Mouse (Mus musculus) forebrain, postnatal 0 days (tissue): ENCODE results near the gene Tnn. TPM values are rescaled to one million over a fixed set of nuclear protein-coding genes. Genes with fewer than 3 reads are reported as not detected.
A peak's percentile ranks its signal among the peaks of the same experiment; 100 is the strongest.

Experiments
- ATAC-seq: fragments of 200-750 bp; cut with Nextera tagmentation; 2 replicates; pipeline ENCODE4 v1.8.0; 2017; ENCODE audit warnings: mild to moderate bottlenecking, moderate library complexity
- DNase-seq: peaks from one replicate; pipeline ENCODE4 v3.0.0-alpha.2; 2015
- H3K27ac ChIP-seq: fragments of 300-500 bp; sonication (generic); 2 replicates; pipeline ENCODE4 v1.5.1; 2014; ENCODE audit warnings: low read depth, mild to moderate bottlenecking, antibody characterized with exemption, low read length, moderate library complexity, mixed read lengths
- H3K27me3 ChIP-seq: fragments of 300-500 bp; sonication (generic); 2 replicates; pipeline ENCODE4 v1.6.1; 2014; ENCODE audit warnings: mild to moderate bottlenecking, low read length, mixed read lengths; ENCODE audit not compliant: insufficient read depth
- H3K36me3 ChIP-seq: fragments of 300-500 bp; sonication (generic); 2 replicates; pipeline ENCODE4 v1.6.1; 2014; ENCODE audit warnings: mild to moderate bottlenecking, moderate library complexity; ENCODE audit not compliant: insufficient read depth
- H3K4me1 ChIP-seq: fragments of 300-500 bp; sonication (generic); 2 replicates; pipeline ENCODE4 v1.6.1; 2014; ENCODE audit warnings: antibody characterized with exemption; ENCODE audit not compliant: insufficient read depth
- H3K4me2 ChIP-seq: fragments of 300-500 bp; sonication (generic); 2 replicates; pipeline ENCODE4 v1.6.1; 2014; ENCODE audit warnings: low read depth, mild to moderate bottlenecking, moderate library complexity
- H3K4me3 ChIP-seq: fragments of 300-500 bp; sonication (generic); 2 replicates; pipeline ENCODE4 v1.5.1; 2014; ENCODE audit warnings: low read depth, low read length, mixed read lengths
- H3K9ac ChIP-seq: fragments of 300-500 bp; sonication (generic); 2 replicates; pipeline ENCODE4 v1.6.1; 2014; ENCODE audit warnings: mild to moderate bottlenecking
- H3K9me3 ChIP-seq: fragments of 300-500 bp; sonication (generic); 2 replicates; pipeline ENCODE4 v1.6.1; 2016; ENCODE audit warnings: low read length
- CTCF ChIP-seq: sonication (generic); IDR thresholded peaks from 2 replicates; pipeline ENCODE4 v1.5.1; 2016; ENCODE audit warnings: antibody characterized with exemption, control low read depth, low read depth
- WGBS: fragments of 180-500 bp; shearing (Covaris S2); extraction: QIAGEN DNeasy Blood & Tissue Kit; methylation state at CpG from one replicate; pipeline ENCODE4 v1.1.7; 2014; 5-methylcytosine and 5-hydroxymethylcytosine counted together
- polyA plus RNA-seq: library from polyadenylated mRNA; unstranded; fragments of >200 nt; fragmentation: Nextera tagmentation; extraction: Ambion mirVana; gene quantifications from 2 replicates; pipeline ENCODE4 v1.2.1, GENCODE M21; 2015
- total RNA-seq: library from RNA; depleted of rRNA; stranded (reverse); fragments of >200 nt; gene quantifications from 2 replicates; pipeline ENCODE4 v1.2.3, GENCODE M21; 2014

The Tnn gene
- total and polyA plus RNA-seq, 2 experiments from 2014 or later, result 0.06 to 2.8 TPM

DNA sequence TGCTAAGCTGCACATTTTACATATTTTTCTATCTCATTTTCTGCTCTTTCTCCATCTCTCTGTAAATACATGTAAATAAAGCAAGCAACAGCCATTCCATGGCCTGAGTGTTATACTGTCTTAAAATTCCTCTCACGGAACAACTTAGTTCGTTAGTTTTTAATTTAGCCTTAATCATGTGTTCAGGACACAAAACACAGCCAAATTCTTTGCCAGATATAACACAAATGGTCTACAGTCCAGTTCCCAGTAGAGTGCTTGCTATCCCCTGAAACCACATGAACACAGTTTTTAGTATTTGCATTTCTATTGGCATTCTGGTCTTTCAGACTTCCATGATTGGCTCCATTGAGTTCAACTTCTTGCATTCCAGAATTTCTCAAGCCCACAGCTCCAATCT, 4.8 kb upstream of the Tnn start:
- ATAC-seq (no peak), DNase-seq (no peak)
- H3K9me3 ChIP-seq, result no peaks in the 10 kb centered on the region

DNA sequence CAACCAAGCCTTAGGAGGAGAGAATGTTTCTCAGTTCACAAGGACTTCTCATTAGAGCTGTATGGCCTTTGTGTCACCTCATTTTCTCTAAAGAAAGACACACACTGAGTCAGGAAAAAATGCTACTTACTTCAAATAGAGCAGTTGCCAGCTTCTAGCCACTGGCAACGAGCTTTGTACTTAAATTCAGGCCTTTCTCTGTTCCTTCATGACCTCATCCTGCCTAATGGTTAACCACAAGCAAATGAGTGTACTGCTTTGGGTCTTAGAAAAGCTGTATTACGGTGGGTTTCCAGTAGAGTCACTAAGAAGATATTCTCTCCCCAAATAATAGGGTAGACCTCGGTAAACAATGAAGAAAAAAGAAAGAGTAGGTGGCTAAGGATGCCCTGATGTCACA, 2.7 kb downstream of the Tnn start:
- WGBS, result 41% methylated on average over 3 of the region's 3 CpGs
- H3K4me2 ChIP-seq, result no peak overlapping the region

More for the DNA sequence above, 4.8 kb upstream of the Tnn start:
- no peak for TF ChIP-seq CTCF
- Histone ChIP-seq H3K4me2 (no peak overlapping the region), H3K4me1 (no peaks in the 10 kb centered on the region), H3K27me3 (no peaks in the 10 kb centered on the region), H3K9ac (no peak overlapping the region), H3K36me3 (no peaks in the 10 kb centered on the region), H3K4me3 (no peak overlapping the region), H3K27ac (no peak overlapping the region)
- 29% methylated on average over 2 of the region's 2 CpGs for WGBS

GRCm38 (mm10) chr1:160149291-160149906, 4.0 kb downstream of the Tnn start:
- Histone ChIP-seq H3K27me3 (no peaks in the 10 kb centered on the region), H3K27ac (peak overlapping the region; percentile 62), H3K4me2 (no peak overlapping the region), H3K4me3 (no peak overlapping the region), H3K4me1 (peaks cover 4% of the 10 kb centered on the region; the same call in 1 of the 2 replicates), H3K36me3 (no peaks in the 10 kb centered on the region), H3K9me3 (no peaks in the 10 kb centered on the region), H3K9ac (no peak overlapping the region)
- ATAC-seq, result peak; percentile 94
- 42% methylated on average over 11 of the region's 11 CpGs for WGBS
- no peak for TF ChIP-seq CTCF
- peak; percentile 62 for DNase-seq

More for the DNA sequence above, 2.7 kb downstream of the Tnn start:
- H3K9ac ChIP-seq, result no peak overlapping the region
- H3K36me3 ChIP-seq, result no peaks in the 10 kb centered on the region
- H3K9me3 ChIP-seq, result no peaks in the 10 kb centered on the region
- H3K4me1 ChIP-seq, result peaks cover 4% of the 10 kb centered on the region; the same call in 1 of the 2 replicates
- H3K27ac ChIP-seq, result no peak overlapping the region
- TF ChIP-seq CTCF, result no peak
- ATAC-seq (no peak), DNase-seq (no peak)
- no peak overlapping the region for H3K4me3 ChIP-seq
- no peaks in the 10 kb centered on the region for H3K27me3 ChIP-seq

GRCm38 (mm10) chr1:160147274-160147673, 6.1 kb downstream of the Tnn start:
- Histone ChIP-seq H3K9ac (no peak overlapping the region), H3K4me1 (peaks cover 4% of the 10 kb centered on the region; the same call in 1 of the 2 replicates), H3K4me2 (no peak overlapping the region), H3K36me3 (no peaks in the 10 kb centered on the region), H3K4me3 (no peak overlapping the region), H3K9me3 (no peaks in the 10 kb centered on the region), H3K27ac (no peak overlapping the region), H3K27me3 (no peaks in the 10 kb centered on the region)
- TF ChIP-seq CTCF, result no peak
- DNase-seq (no peak), ATAC-seq (no peak)
- WGBS, result 92% methylated on average over 7 of the region's 7 CpGs

- H3K9ac ChIP-seq, result no peak overlapping the region
- H3K4me1 ChIP-seq, result peaks cover 4% of the 10 kb centered on the region; the same call in 1 of the 2 replicates
- H3K27ac ChIP-seq, result no peak overlapping the region
- H3K4me3 ChIP-seq, result no peak overlapping the region
- DNase-seq, result no peak
- H3K36me3 ChIP-seq, result no peaks in the 10 kb centered on the region
- ATAC-seq, result no peak
- no peak overlapping the region for H3K4me2 ChIP-seq
- no peaks in the 10 kb centered on the region for H3K9me3 ChIP-seq
- no peaks in the 10 kb centered on the region for H3K27me3 ChIP-seq
- 77% methylated on average over 3 of the region's 3 CpGs for WGBS
- no peak for TF ChIP-seq CTCF
These were observed 7.8 kb downstream of the Tnn start for GRCm38 (mm10) chr1:160145606-160146005.

- H3K27ac ChIP-seq, result no peak overlapping the region
- WGBS, result 62% methylated on average over 7 of the region's 7 CpGs
- no peaks in the 10 kb centered on the region for H3K27me3 ChIP-seq
- H3K9me3 ChIP-seq, result no peaks in the 10 kb centered on the region
- DNase-seq (no peak), ATAC-seq (peak; percentile 53; the same call in 1 of the 2 replicates)
- H3K4me1 ChIP-seq, result no peaks in the 10 kb centered on the region
- no peak overlapping the region for H3K4me2 ChIP-seq
- H3K36me3 ChIP-seq, result no peaks in the 10 kb centered on the region
- H3K4me3 ChIP-seq, result no peak overlapping the region
- no peak for TF ChIP-seq CTCF
- H3K9ac ChIP-seq, result no peak overlapping the region
These were observed 9.0 kb downstream of the Tnn start for GRCm38 (mm10) chr1:160144343-160144742.

DNA sequence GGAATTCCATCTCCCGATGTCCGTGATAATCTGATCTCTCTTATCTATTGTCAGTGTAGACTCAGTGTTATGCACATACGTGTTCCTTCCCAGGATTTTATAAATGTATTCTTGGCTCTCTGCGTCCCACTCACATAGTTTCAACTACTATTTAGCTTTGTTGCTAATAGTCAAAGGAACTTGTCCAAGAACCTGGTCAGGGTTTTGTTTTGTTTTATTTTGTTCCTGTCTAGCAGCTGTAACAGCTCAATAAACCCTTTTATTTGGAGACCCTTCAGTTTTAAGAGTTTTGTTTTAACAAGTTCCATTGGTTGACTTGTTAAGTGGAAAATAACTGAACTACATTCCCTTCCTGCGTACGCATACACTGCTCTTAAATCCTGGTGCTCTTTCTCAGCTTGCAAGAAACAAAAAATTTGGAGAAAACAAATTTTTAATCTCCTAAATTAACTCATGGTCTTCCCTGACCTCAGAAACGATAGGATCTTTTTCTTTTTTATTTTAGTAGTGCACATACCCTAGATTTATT, 17.0 kb downstream of the Tnn start:
- Histone ChIP-seq H3K27me3 (no peaks in the 10 kb centered on the region), H3K4me1 (no peaks in the 10 kb centered on the region), H3K4me3 (no peak overlapping the region), H3K9ac (no peak overlapping the region), H3K9me3 (no peaks in the 10 kb centered on the region), H3K27ac (no peak overlapping the region), H3K36me3 (no peaks in the 10 kb centered on the region), H3K4me2 (no peak overlapping the region)
- ATAC-seq, result no peak
- no peak for TF ChIP-seq CTCF
- WGBS, result 77% methylated on average over 7 of the region's 7 CpGs
- no peak for DNase-seq
